Mouse (Mus musculus): ENCODE results near the gene Atp8a2. TPM values are rescaled to one million over a fixed set of nuclear protein-coding genes. Genes with fewer than 3 reads are reported as not detected.
A peak's percentile ranks its signal among the peaks of the same experiment; 100 is the strongest.

Atp8a2 gene
- polyA plus RNA-seq, 1 experiment, result 17.4 TPM

DNA sequence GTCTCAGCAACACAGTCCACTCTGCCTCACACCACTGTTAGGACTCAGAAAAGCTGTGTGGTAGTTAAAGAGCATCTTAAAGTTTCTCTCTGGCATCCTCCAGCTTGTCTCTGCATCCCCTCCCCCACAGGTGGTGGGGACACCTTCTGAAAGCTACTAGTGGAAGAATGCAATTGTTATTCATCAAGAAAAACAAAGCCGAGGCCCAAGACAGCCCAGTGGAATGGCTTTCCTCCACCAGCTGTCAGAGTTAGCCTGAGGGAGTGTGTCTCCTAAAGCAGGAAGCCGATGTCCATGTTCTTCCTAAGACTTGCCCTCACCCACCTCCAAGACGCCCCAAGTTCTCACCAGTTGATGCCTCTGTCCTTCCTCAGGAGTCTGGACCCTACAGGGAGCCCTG lies 48.1 kb downstream of the Atp8a2 start:
- no peak for TF ChIP-seq CTCF (IDR thresholded peaks at IDR 0.05; ENCODE audit: borderline replicate concordance, extremely low read depth, insufficient read depth, insufficient read length)
- no peak for TF ChIP-seq POLR2A (IDR thresholded peaks at IDR 0.05; ENCODE audit: borderline replicate concordance, extremely low read depth, insufficient read depth, insufficient read length, poor library complexity, severe bottlenecking)
- DNase-seq (ENCODE audit: low read depth), result no peak

DNA sequence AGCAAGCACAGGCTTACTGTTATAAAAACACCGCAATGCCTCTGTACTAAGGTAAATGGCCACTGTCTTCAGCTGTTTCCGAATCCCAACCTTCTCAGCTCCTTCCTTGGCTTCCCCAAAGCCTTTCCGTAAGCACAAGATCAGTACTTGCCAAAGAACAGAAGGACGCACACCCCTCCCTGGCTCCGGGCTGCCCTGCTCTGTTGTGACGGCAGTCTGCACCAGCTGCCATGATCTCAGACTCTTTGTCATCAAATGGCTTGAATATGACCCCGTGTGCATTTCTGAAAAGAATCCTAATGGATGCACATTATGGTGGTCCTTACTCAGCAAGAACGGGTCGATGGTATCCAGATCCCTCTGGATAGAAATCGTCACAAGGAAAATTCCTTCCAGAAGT lies 53.7 kb downstream of the Atp8a2 start:
- TF ChIP-seq CTCF (IDR thresholded peaks at IDR 0.05; ENCODE audit: borderline replicate concordance, extremely low read depth, insufficient read depth, insufficient read length) (no peak), POLR2A (IDR thresholded peaks at IDR 0.05; ENCODE audit: borderline replicate concordance, extremely low read depth, insufficient read depth, insufficient read length, poor library complexity, severe bottlenecking) (no peak)
- DNase-seq (ENCODE audit: low read depth), result peak; percentile 34

GRCm38 (mm10) chr14:60138339-60138738 lies 58.6 kb downstream of the Atp8a2 start:
- DNase-seq (ENCODE audit: low read depth), result no peak
- TF ChIP-seq CTCF (IDR thresholded peaks at IDR 0.05; ENCODE audit: borderline replicate concordance, extremely low read depth, insufficient read depth, insufficient read length) (0 out of 2 replicates have a peak, but pooled peaks have one; percentile 1), POLR2A (IDR thresholded peaks at IDR 0.05; ENCODE audit: borderline replicate concordance, extremely low read depth, insufficient read depth, insufficient read length, poor library complexity, severe bottlenecking) (no peak)

- DNase-seq (ENCODE audit: low read depth), result no peak
- TF ChIP-seq CTCF (IDR thresholded peaks at IDR 0.05; ENCODE audit: borderline replicate concordance, extremely low read depth, insufficient read depth, insufficient read length) (no peak), POLR2A (IDR thresholded peaks at IDR 0.05; ENCODE audit: borderline replicate concordance, extremely low read depth, insufficient read depth, insufficient read length, poor library complexity, severe bottlenecking) (no peak)
Measured at GRCm38 (mm10) chr14:60137812-60138211, 59.2 kb downstream of the Atp8a2 start.

DNA sequence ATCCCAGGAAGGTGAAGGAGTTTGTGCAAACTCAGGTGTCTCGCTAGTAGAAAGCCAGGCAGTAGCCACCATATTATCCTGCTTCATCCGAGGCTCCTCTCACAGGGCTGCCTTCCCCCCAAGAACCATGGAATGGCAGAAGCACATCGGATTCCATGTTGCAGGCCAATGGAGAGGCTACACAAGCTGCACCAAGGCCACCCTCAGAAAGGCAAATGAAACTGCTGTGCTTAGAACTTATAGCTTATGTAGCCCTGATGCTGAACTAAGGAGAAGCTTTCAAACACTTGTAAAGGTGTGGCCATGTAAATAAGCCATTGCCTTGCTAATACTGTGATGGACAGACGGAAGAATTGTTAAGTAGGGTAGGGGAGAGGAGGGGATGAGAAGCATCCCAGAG lies 61.2 kb downstream of the Atp8a2 start:
- no peak for DNase-seq (ENCODE audit: low read depth)
- TF ChIP-seq CTCF (IDR thresholded peaks at IDR 0.05; ENCODE audit: borderline replicate concordance, extremely low read depth, insufficient read depth, insufficient read length), result no peak
- TF ChIP-seq POLR2A (IDR thresholded peaks at IDR 0.05; ENCODE audit: borderline replicate concordance, extremely low read depth, insufficient read depth, insufficient read length, poor library complexity, severe bottlenecking), result no peak

DNA sequence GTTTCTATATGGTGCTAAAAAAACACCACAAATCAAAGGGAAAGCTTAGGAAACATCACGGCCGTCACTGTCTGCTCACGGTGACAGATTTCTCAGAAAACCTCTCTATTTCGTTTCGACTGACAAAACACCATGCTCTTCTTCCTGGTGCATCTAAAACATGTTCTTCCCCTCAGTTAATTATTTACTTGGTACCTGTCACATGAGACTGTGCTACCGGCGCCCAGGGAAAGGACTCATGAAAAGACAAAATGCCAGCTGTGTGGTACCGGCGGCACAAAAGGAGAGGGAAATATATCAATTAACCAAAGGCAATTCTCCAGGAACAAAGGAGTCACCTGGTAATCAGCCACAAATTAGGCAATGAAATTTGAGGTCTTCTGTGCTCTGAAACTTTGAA lies 62.3 kb downstream of the Atp8a2 start:
- TF ChIP-seq POLR2A (IDR thresholded peaks at IDR 0.05; ENCODE audit: borderline replicate concordance, extremely low read depth, insufficient read depth, insufficient read length, poor library complexity, severe bottlenecking), result no peak
- TF ChIP-seq CTCF (IDR thresholded peaks at IDR 0.05; ENCODE audit: borderline replicate concordance, extremely low read depth, insufficient read depth, insufficient read length), result no peak
- no peak for DNase-seq (ENCODE audit: low read depth)

DNA sequence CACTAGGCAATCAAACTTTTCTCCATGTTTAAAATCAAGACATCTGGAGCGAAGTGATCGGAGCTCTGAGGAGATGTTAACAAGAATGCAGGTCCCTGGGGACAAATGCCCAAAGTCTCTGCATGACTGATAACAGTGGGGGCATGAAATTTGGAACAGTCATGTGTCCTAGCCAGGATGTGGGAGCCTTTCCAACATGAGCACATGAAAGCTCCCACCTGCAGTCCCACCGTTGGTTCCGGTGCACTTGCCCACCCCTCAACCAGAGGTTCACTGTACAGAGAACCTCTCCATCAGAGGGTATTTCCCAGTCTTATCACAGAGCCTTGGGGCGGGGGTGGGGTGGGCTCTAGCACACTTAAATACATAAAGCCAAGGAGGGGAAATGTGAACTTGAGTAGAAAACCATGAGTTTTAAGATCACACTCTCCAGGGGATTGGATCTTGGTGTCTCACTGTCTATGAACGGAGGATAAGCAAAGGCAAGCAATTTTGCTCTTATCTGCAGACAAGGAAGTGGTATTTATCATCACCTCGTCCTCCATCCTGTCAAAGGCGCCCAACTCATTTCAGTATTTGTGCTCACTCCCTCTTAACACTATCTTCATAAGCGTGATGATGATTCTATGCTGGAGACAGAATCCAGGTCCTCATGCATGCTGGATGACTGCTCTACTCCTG lies 65.6 kb downstream of the Atp8a2 start:
- TF ChIP-seq POLR2A (IDR thresholded peaks at IDR 0.05; ENCODE audit: borderline replicate concordance, extremely low read depth, insufficient read depth, insufficient read length, poor library complexity, severe bottlenecking), result no peak
- TF ChIP-seq CTCF (IDR thresholded peaks at IDR 0.05; ENCODE audit: borderline replicate concordance, extremely low read depth, insufficient read depth, insufficient read length), result no peak

GRCm38 (mm10) chr14:60129564-60129963 lies 67.4 kb downstream of the Atp8a2 start:
- TF ChIP-seq POLR2A (IDR thresholded peaks at IDR 0.05; ENCODE audit: borderline replicate concordance, extremely low read depth, insufficient read depth, insufficient read length, poor library complexity, severe bottlenecking) (no peak), CTCF (IDR thresholded peaks at IDR 0.05; ENCODE audit: borderline replicate concordance, extremely low read depth, insufficient read depth, insufficient read length) (no peak)
- DNase-seq (ENCODE audit: low read depth), result no peak

More for the DNA sequence above, 65.6 kb downstream of the Atp8a2 start:
- DNase-seq (ENCODE audit: low read depth), result no peak

- no peak for DNase-seq (ENCODE audit: low read depth)
- no peak for TF ChIP-seq POLR2A (IDR thresholded peaks at IDR 0.05; ENCODE audit: borderline replicate concordance, extremely low read depth, insufficient read depth, insufficient read length, poor library complexity, severe bottlenecking)
- TF ChIP-seq CTCF (IDR thresholded peaks at IDR 0.05; ENCODE audit: borderline replicate concordance, extremely low read depth, insufficient read depth, insufficient read length), result no peak
Measured at GRCm38 (mm10) chr14:60125202-60125601, 71.8 kb downstream of the Atp8a2 start.

- DNase-seq (ENCODE audit: low read depth), result peak; percentile 44
- TF ChIP-seq CTCF (IDR thresholded peaks at IDR 0.05; ENCODE audit: borderline replicate concordance, extremely low read depth, insufficient read depth, insufficient read length), result no peak
- no peak for TF ChIP-seq POLR2A (IDR thresholded peaks at IDR 0.05; ENCODE audit: borderline replicate concordance, extremely low read depth, insufficient read depth, insufficient read length, poor library complexity, severe bottlenecking)
Measured at GRCm38 (mm10) chr14:60121572-60121971, 75.4 kb downstream of the Atp8a2 start.

- no peak for DNase-seq (ENCODE audit: low read depth)
- TF ChIP-seq CTCF (IDR thresholded peaks at IDR 0.05; ENCODE audit: borderline replicate concordance, extremely low read depth, insufficient read depth, insufficient read length) (no peak), POLR2A (IDR thresholded peaks at IDR 0.05; ENCODE audit: borderline replicate concordance, extremely low read depth, insufficient read depth, insufficient read length, poor library complexity, severe bottlenecking) (no peak)
Measured at GRCm38 (mm10) chr14:60117792-60118585, 79.0 kb downstream of the Atp8a2 start.
